Mouse (Mus musculus): ENCODE data around the gene Glud1.
A peak's percentile ranks its signal among the peaks of the same experiment; 100 is the strongest.

DNA sequence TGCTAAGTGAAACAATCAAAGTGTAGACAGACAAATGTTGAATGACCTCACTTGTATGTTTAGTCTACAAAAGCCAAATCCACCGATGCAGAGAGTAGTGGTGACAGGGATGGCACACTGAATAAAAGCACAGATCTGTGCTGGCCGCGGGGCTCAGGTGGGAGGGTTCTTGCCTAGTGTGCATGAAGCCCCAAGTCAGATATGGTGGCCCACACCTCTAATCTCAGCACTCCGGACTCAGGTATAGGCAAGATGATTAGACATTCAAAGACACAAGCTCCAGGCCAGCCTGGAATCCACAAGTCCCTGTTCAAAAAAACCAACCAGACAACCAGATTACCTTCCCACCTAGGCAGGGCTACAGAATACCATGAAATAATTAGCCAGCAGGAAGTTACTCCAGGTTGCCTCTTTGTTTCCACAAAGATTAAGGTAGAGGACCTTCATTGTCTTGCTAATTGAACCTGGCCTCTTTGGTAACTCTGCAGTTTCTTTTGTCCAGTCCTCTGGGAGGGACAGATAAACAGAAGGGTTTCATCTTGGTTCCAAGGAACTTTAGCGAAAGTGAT lies 49.2 kb downstream of the Glud1 start:
- TF ChIP-seq ZC3H11A (IDR thresholded peaks at IDR 0.05; ENCODE audit: borderline replicate concordance, low read depth, low read length), result no peak
- 0 out of 2 replicates have a peak, but pooled peaks have one; percentile 53 for TF ChIP-seq CHD2 (IDR thresholded peaks at IDR 0.05; ENCODE audit: low read depth, low read length)
